Mouse (Mus musculus) 3T3-L1 (cell line): Measurements from ENCODE around the gene Slc30a1.

Experiments used
- DNase-seq: peaks from one replicate; pipeline ENCODE4 v3.0.0-alpha.2; 2015; ENCODE audit warnings: low read depth, low spot score

The Slc30a1 gene

DNA sequence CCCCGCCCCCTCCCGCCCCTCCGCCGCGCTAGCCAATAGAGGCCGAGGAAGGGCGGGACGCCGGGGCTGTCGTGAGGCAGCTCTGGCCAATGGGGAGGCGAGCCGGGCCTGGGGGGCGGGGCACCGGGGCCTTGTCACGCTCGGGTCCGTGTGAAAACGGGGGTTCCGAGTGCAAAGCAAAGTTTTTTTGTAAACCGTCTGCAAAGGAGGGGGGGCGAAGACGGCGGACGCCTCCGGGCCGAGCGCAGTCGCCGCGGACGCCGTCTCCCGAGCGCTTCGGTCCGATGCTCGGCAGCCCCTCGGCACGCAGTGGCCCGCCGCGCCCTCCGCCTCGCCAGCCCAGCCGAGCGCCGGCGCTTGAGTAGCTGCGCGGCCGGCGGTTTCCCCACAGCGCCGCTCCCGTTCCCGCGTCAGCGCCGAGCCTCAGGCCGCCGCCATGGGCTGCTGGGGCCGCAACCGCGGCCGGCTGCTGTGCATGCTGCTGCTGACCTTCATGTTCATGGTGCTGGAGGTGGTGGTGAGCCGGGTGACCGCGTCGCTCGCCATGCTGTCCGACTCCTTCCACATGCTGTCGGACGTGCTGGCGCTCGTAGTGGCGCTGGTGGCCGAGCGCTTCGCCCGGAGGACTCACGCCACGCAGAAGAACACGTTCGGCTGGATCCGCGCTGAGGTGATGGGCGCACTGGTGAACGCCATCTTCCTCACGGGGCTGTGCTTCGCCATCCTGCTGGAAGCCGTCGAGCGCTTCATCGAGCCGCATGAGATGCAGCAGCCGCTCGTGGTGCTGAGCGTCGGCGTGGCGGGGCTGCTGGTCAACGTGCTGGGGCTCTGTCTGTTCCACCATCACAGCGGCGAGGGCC is at the start of gene Slc30a1:
TSS of gene Slc30a1 (plus strand) at position 197 of the 860 bp plus-strand sequence.
- peak; percentile 92 for DNase-seq

DNA sequence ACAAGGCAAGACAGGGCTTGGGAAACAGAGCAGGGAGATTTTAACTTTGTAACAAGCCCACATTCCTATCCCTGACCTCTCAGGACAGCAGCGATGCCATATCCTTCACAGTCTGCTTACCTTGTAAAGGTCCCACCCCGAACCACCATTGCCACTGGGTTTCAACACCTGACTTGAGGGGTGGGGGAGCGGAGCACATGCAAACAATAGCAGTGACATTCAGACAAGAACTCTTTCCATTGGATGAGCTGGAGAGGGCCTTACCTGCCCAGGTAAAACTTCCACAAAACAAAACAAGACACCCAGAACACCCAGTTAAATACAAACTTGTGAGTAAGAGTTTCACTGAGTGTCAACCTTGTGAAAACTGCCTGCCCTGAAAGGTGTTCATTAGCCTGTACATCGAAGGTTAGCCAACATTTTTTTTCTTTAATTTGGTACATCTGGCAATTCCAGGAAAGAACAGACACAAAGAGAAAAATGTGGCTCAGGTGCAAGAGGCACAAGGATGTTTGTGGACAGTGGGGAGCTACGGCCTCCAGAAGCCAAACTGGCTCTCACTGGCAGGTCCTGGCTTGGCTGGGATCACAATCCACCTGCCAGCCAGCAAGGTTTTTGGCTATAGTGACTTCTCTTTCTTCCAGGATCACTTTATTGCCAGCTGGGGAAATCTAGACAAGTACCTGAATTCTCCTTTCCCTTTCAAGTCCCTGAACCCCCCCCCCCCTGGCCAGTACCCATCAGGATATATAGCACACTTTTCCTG is 49.5 kb upstream of the Slc30a1 start:
- DNase-seq, result no peak

DNA sequence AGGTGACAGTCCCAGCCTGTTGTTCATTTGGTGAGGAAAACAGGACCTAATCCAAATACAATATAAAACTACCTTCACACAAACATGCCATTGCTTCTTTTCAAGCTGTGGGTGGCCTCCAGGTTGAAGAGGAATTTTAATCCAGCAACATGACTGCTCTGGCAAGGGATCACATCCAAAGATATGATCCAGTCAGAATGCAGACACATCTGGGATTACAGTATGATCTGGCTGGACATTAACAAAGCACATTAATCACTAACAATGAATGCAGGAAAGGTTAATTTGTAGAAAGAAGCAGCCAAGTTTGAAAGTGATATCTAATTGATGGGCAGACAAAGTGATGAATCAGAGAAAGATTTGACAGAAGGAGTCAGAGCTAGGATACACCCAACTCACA is 48.4 kb upstream of the Slc30a1 start:
- DNase-seq, result no peak

DNA sequence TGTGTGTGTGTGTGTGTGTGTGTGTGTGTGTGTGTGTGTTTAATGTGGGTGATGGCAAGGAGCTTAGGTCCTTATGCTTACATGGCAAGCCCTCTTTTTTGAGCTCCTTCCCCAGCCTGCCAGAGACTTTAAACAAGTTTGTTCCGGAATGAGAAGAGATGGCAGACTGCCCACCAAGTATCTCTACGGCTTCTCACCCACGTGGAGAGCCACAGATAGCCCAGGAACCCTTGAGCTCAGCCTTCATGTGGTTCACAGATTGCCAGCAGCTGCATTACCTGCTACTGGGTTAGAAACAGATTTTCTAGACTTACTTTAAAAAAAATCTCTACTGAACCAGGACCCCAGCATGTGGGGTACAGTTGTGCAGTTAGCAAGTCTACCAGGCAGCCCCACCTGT is 46.7 kb upstream of the Slc30a1 start:
- DNase-seq, result no peak

DNA sequence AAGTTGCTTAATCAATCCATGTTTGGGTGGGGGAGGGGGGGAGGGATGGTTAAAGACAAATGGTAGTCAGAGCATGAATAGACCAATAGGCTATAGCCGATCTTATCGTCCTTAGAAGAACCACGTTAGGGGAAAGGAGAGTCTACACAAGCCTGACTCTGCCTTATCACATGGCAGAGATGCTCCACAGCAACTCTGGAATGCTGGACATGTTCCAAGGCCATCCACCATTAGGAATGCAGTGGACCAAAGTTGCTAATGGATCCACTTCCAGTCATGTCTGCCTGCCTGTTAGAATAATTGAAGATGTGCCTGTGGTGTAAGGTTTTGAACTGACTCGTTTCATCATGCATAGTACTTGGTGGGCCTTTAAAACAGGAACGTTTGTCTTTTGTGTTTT is 45.3 kb upstream of the Slc30a1 start:
- peak; percentile 20 for DNase-seq

DNA sequence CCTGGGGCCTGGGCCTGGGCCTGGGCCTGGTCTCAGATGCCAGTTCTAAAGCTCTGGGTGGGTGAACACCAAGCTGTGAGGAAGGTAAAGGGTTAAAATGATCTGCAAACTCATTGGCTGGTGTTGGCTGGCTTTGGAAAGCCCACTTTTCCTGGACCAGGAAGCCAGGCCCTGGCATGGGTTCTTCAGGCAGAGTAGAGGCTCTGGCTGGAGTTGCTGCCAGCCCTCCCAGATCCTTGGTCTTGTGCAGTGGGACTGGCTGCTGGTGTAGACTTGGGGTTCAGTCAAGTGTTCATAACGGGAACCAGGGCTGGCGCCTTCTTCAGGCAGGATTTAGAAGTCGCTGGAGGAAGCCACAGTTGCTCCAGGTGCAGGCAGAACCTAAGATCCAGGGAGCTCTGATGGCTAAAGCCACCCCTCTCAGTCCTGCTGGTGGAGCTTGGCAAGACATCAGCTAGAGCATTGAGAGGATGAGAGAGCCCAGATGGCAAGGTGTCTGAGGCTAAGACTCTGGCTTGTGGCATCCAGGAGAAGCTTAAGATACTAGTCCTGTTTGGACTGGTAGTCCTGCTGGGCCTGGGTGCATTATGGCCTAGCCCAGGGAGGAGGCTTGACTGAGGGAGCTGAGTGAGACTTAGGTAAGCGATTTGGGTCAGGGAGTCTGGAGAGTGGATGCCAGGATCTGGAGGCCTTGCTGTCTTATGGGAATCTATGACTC is 42.6 kb upstream of the Slc30a1 start:
- no peak for DNase-seq

DNA sequence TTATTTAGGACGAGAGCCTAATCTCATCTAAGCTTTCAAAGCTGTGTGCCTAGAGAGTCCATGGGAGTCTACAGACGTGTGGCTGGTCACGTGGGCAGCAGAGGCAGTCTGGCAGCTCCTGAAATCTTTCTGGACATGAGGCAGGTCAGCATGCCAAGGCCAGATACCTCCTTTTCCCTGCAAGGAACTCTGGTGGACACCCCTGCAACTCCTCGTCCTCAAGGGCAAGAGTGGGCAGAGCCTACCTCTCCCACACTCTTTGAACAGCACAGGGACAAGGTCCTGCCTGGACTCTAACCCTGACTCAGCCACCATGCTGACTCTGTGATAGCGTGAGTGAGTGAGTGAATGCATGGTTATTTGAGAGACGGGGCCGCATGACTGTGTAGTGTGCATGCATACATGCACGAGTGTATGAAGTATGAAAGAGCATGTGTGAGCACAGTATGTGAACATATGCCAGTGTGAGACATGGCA is 42.0 kb upstream of the Slc30a1 start:
- DNase-seq, result no peak

DNA sequence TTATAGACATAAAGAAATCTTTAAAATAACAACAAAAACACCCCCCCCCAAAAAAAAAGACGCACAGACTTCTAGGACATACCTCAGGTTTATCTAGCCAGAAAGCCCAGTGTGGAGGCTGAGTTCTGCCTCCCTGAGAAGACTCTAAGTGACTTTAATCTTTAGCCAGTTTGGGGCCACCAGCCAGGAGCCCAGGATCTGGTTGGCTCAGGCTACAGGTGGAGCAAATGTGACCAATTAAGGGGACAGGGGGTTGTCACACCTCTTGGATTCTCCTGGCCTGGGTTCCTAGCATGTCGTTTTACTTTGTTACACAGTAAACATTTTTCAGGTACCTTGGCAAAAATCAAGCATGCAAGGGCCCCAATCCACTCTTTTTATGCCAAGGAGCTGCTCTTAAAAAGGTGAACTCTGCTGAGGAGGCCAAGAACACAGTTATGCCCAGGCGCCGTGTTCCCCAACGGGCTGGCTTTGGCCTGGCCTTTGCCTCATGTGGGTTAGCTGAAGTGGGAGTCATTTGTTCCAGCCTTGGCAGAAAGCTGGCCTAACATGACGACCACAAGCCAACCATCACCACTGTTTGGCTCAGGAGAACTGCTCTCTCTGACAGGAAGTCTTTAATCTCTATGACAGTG is 34.4 kb upstream of the Slc30a1 start:
- DNase-seq, result no peak

DNA sequence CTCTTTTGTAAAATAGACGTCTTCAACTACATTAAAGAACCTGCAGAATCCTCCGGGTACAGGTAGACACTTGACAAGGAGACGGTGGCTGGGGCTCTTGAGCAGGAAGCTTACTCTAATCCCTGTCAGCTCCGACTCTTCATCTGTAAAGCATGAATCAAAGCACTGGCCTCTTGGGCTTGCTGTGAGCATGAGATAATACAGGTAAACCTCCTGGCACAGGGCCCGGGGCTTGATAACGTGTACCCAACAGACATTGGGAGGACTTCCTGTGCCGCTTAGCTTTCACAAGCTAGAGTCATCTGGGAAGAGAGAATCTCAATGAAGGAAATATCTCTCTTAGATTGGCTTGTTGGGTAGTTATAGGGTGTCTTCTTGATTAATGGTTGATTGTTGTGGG is 31.6 kb upstream of the Slc30a1 start:
- DNase-seq, result no peak

DNA sequence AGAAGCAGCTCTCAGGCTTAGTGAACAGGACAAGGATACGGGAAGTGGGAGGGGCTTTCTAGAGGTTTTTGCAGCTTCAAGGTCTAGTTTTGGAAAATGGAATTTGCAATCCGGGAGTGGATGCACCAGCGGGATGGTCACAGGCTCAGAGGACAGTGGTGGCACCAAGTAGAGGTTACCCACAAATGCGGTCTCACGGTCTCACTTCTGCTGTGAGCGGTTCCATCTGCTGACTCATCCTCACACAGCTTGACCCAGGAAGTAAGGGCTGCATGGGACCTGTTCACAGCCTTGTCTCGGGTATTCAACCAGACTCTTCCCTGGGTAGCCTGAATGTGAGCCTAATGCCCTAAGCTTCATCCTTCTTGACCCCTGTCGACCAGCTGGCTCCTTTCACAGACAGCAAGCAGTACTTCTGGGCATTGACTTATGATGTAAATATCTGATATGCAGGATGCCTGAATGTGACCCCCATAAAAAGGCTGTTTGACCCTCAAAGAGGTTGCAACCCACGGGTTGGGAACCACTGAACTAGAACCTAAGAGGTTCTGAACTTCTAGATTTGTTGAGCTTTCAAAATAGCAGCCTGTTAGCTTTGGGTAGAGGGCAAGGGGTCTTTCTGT is 30.8 kb upstream of the Slc30a1 start:
- DNase-seq, result no peak

DNA sequence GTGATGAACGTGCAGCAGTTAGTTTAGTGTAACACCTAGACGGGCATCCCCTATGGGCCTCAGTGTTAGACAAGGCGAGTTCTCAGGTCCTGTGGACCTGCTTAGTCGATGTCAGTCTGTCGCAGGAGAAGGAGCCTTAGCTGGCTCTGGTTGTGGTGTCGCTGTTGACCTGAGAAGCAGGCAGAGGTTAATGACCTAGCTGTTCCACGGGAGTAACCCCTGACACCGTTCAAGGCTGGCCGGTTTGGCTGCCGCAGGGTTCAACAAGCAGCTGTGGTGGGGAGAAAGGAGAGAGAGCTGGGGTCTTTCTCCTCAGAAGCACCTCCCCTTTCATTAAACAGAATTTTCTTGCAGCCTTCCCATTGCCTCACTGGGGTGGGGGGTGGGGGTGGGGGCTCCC is 28.9 kb upstream of the Slc30a1 start:
- DNase-seq, result no peak

DNA sequence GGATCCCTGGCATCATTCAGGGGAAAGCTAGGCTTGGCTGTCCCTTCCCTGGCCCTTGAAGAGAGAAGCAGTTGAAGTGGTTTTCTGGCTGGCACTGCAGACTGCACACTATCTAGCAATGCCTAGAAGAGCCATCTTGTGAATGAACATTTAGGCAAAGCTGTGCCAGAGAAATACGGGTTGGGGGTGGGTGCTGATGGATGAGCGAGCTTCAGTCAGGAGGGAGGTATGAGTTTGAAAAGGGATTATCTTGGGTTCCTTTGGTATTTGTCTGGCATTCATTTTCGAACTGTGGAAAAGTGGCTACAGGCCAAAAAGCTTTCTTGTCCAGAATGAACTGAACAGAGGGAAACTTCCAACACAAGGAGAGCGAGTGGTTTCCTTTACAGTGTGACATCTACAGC is 28.0 kb upstream of the Slc30a1 start:
- DNase-seq, result peak; percentile 13

DNA sequence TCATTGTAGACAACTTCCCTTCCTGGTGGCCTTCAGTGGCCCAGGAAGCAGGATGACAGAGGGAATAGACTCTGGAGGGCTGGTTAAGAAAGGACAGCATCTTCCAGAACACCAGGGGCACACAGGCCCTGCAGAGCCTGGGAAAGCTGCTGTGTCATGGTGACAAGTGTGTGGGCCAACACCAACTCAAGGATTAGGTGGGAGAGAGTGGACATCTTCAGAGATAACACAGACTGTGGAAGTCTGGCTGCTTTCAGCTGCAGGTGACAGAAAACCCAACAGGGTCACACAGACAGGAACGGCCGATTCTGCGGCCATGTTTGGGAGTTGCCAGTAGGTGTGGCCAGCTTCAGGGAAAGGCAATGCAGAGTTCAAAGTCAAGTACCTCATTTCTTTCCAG is 26.3 kb upstream of the Slc30a1 start:
- DNase-seq, result no peak

DNA sequence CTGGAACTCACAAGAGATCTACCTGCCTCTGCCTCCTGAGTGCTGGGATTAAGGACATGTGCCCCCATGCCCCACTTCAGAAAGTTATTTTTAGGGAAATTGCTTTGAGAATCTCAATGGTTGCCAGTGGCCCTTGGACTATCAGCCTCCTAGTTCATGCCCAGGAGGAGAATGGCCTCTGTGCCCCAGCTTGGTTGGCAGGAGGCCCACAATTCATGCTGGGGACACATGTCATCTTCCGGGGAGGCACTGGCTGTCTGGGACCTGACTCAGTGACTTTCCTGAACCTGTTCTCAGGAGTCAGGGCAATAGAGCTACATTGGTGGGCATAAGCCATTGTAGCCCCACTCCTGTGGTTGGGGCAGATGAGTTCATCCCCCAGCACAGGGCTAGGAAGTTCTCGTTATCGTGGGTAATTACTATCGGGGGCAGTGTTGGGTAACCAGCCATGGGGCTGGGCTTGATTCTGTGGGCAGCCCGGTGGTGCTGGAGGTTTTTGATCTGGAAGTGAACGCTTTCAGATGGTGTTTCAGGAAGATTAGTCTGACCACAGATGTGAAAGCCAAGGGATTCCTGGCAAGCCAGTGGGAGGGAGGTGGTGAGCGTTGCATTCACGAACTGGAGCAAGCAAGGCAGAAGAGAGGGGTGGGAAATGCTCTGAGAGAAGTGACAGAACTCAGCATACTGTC is 25.5 kb upstream of the Slc30a1 start:
- DNase-seq, result peak; percentile 48

DNA sequence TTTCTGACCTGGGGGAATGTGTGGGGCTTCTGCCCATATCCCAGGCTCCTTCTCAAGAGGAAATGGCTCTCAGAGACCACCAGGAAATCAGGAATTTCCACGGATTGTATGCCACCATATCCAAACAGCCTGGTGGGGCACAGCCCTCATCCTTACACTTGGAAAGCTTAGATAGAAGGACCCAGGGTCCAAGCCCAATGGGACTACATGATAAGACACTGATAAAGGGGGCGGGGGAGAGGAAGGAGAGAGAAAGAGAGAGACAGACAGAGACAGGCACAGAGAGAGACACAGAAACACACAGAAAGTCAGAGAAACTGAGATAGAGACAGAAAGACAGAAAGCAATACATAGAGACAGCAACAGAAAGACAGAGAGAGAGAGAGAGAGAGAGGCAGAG is 24.9 kb upstream of the Slc30a1 start:
- no peak for DNase-seq

DNA sequence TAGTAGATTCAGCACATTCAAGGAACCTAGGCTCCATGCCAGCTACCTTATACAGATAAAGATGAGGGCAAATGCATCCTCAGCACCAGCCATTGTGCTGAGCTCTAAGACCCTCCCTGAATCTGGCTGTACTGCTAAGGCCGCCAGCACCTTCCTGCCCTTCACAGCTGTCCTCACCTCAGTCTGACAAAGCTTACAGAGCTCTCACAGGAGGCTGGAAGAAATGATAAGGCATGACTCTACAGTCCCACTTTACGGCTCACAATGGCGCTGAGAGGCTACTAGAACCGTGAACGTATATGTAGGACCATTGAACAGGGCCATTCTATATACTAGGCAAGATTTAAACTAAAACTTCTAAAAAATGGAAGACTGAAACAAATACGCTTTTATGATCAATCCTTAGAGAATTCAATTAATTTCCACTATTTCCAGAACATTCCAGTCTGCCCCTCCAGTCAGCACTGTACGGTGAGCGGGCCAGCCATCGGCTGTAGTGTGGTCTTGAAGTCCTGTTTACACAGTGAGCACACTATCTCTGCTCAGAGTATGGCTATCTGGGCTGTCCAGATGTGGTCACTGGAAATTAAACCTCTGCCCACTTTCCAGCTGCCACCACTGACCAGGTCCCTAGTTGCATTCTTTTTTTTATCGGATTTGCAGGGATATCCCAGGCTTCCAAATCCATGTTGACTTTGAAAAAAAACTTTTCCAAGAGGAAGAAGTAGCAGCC is 23.9 kb upstream of the Slc30a1 start:
- DNase-seq, result no peak

DNA sequence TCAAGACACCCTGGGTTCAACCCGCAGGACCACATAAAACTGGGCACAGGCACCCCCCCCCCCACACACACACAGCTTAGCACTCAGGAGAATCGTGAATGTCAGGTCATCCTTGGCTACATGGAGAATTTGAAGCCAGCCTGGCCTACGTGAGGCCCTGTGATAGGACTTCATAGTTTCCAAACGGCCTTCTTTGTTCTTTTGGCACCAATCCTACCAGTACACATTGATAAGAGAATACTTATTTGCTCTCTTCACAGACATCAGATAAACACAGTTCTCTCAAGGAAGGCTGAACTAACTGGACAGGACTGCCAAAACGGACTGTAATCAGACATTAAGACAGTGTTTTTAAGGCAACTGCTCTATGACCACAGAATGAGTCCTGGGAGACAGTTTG is 22.9 kb upstream of the Slc30a1 start:
- no peak for DNase-seq

DNA sequence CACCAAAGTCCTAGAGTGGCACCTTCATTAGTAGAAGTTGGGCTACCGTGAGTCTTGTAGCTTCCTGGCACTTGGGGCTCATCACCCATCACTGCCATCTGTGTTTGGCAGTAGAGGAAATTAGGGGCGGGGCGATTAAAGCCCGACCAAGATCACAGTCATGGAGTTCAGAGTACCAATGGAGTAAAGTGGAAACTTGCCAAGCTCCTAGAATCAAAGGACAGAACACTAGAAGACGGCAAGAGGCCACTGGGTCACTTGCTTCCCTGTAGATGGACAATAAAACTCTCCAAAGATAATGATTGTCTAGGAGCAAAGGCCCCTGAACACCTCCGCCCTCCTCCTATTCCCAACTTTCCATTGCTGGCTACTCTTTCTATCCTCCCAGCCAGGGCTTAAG is 14.7 kb upstream of the Slc30a1 start:
- no peak for DNase-seq

DNA sequence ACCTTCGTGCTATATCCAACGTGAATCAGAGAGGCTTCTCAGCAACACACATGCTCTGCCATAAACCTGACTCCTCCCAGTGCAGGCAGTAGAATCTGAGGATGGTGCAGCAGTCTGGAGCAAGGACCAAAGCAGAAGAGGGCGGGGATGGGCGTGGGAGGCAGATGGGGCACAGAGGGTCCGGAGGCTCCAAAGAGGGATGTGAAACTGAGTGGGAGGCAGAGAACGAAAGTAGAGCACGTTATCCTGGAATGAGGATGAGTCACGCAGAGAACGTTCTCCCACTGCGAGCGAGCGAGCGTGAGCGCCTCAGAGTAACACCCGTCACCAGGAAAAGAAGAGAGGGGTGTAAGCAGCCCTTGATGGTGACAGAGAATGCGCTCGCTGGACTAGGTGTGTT is 12.2 kb upstream of the Slc30a1 start:
- peak; percentile 66 for DNase-seq

DNA sequence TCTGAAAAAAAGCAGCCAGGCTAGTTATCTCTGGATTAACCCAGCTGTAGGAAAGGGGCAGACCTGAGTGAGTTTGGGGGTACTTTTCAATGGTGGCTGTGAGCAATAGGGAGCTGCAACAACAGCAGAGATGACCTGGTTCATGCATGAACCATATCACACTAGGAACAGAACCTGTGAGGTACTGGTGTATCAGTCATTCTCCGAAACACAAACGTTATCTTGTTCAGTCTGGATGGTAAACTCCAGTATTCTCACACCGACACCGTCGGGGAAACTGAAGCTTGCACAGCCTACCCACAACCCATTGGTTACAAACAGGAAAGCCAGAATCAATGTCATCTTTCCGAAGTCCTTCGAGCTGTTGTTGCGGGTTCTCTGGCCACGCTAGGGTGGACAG is 11.7 kb upstream of the Slc30a1 start:
- no peak for DNase-seq
